Comparison of ENCODE assay signal across 19 mouse cellular contexts in genomic region chr1:105758798-105759197, GRCm38 (mm10).
"Had no signal": no experiment of that assay in that cellular context is flagged by ENCODE, and none has a peak within 500 bp of the region (broad histone marks: within the 10 kb centered on the region; RNA-seq: fewer than 3 reads in every experiment).

No protein-coding gene starts in this region.

- H3K27ac ChIP-seq: limb, embryonic 12.5 days; limb, embryonic 15.5 days; liver, embryonic 14.5 days; lung, embryonic 15.5 days; midbrain, embryonic 10.5 days; midbrain, embryonic 13.5 days; neural tube, embryonic 13.5 days; stomach, postnatal 0 days had no signal

- ATAC-seq: liver, postnatal 0 days; midbrain, embryonic 13.5 days had no signal

- DNase-seq: kidney, adult 18-20 months; kidney, adult 9 months; kidney, postnatal 14 days; kidney, postnatal 4 days; left cerebral cortex, postnatal 4 days; liver, postnatal 0 days; lung, postnatal 10 days; lung, postnatal 36 days; thymus, postnatal 25 days had no signal

- H3K9ac ChIP-seq: limb, embryonic 12.5 days; limb, embryonic 15.5 days; liver, embryonic 14.5 days; liver, postnatal 0 days; lung, embryonic 15.5 days; midbrain, embryonic 13.5 days; neural tube, embryonic 13.5 days had no signal

- H3K4me3 ChIP-seq: limb, embryonic 12.5 days; limb, embryonic 15.5 days; lung, embryonic 15.5 days; megakaryocyte, embryonic 14.5 days; midbrain, embryonic 10.5 days; midbrain, embryonic 13.5 days; neural tube, embryonic 13.5 days had no signal

- H3K9me3 ChIP-seq: limb, embryonic 15.5 days had no signal

- H3K4me1 ChIP-seq: limb, embryonic 12.5 days; limb, embryonic 15.5 days; lung, embryonic 15.5 days; megakaryocyte, embryonic 14.5 days; midbrain, embryonic 10.5 days; midbrain, embryonic 13.5 days; neural tube, embryonic 13.5 days had no signal

- H3K27me3 ChIP-seq: limb, embryonic 12.5 days; limb, embryonic 15.5 days; lung, embryonic 15.5 days; megakaryocyte, embryonic 14.5 days; midbrain, embryonic 13.5 days; neural tube, embryonic 13.5 days had no signal

- H3K36me3 ChIP-seq: limb, embryonic 15.5 days; lung, embryonic 15.5 days had no signal

- H3K4me2 ChIP-seq: limb, embryonic 12.5 days; limb, embryonic 15.5 days; liver, embryonic 11.5 days; lung, embryonic 15.5 days; midbrain, embryonic 13.5 days; neural tube, embryonic 13.5 days had no signal
